Mouse (Mus musculus): ENCODE data around the gene Scrn3.

The Scrn3 gene

GRCm38 (mm10) chr2:73385172-73385571 lies 72.8 kb downstream of the Scrn3 start:
- DNase-seq (ENCODE audit: low read depth, low spot score): no peak

DNA sequence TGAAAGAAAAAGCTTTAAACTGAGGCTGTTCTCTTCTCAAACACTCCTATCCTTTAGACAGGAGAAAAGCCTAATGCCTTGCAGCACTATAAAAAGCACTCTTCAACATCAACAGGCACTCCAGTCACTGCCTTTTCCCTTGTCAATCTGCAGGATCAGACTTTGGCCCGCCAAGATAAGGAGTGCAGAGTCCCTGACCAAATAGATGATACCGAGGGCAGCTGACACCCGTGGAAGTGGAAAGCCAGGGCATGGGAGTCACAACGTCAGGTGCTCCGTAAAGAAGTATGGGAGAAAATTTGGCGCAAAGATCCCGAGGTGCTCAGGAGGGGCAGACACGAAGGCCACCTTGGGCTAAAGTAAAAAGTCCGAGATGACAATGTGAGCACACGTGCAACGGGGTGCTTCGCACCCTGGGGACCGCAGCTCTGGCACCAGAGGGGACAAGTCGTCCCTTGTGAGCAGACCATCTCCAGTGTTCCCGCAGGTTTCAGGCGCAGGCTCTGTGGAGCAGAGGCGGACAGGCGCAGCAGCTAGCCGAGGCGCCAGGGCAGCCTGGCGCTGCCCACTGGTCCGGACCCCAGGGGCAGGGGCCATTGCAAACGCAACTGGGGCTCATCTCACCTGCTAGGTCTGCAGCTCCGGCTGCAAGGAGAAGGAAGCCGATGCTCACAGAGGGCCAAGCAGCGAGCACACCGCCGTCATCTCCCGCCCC lies 73.4 kb downstream of the Scrn3 start:
- no peak for DNase-seq (ENCODE audit: low read depth, low spot score)

DNA sequence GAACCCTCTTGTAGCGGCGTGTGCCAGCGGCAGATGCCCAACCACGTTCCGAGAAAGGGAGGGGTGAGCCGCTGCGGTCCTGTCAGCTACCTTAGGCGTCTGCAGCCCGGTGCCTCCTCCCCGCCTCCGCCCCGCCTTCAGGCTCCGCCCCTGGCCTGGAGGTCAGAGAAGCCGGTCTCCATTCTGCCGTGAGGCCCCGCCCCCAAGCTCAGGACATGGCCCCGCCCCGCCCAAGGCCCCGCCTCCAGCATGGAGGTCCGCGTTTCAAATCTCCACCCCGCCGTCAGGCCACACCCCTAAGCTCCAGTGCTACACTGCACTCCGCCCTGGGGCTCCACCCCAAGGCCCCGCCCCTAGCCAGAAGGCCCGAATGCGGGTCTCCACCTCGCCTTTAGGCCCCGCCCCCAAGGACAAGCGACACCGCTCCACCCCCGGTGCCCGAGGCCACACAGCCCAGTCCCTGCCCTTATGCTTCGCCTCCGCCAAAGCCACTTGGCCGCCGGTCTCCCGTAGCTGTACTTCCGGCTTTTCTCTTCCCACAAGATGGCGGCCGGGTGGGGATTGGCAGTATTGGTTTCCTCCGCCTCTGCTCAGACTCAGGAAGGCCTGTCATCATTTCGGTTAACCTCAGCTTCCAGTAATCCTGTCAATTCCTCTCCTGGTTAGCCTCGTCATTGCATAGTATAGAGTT lies 74.1 kb downstream of the Scrn3 start, which contains the start of gene Gpr155:
Gpr155 (minus strand) TSS at position 217 of the 691 bp plus-strand sequence.
- DNase-seq (ENCODE audit: low read depth, low spot score): peak; percentile 99

Measured in brain, adult 2 months (tissue).